Mouse (Mus musculus) hindbrain, embryonic 16.5 days (tissue): ENCODE data around the gene Atg16l2. TPM values are rescaled to one million over a fixed set of nuclear protein-coding genes. Genes with fewer than 3 reads are reported as not detected.

Source experiments
- ATAC-seq: fragments of 200-750 bp; cut with Nextera tagmentation; 2 replicates; pipeline ENCODE4 v1.8.0; 2017; ENCODE audit warnings: moderate TSS enrichment, moderate library complexity
- H3K27ac ChIP-seq: fragments of 300-500 bp; sonication (generic); 2 replicates; pipeline ENCODE4 v1.5.1; 2014; ENCODE audit warnings: low read depth, mild to moderate bottlenecking, control low read depth, low read length, moderate library complexity
- H3K27me3 ChIP-seq: fragments of 300-500 bp; sonication (generic); replicated peaks from 2 replicates; pipeline ENCODE4 v1.6.1; 2014; ENCODE audit warnings: low read length; ENCODE audit not compliant: control insufficient read depth, insufficient read depth
- H3K36me3 ChIP-seq: fragments of 300-500 bp; sonication (generic); 2 replicates; pipeline ENCODE4 v1.6.1; 2014; ENCODE audit warnings: mild to moderate bottlenecking, low read length, moderate library complexity, mixed read lengths; ENCODE audit not compliant: control insufficient read depth, insufficient read depth
- H3K4me1 ChIP-seq: fragments of 300-500 bp; sonication (generic); 2 replicates; pipeline ENCODE4 v1.6.1; 2014; ENCODE audit warnings: low read depth, low read length; ENCODE audit not compliant: control insufficient read depth, insufficient read depth
- H3K4me2 ChIP-seq: fragments of 300-500 bp; sonication (generic); 2 replicates; pipeline ENCODE4 v1.6.1; 2014; ENCODE audit warnings: mild to moderate bottlenecking, low read length, control low read depth, moderate library complexity
- H3K4me3 ChIP-seq: fragments of 300-500 bp; sonication (generic); 2 replicates; pipeline ENCODE4 v1.5.1; 2014; ENCODE audit warnings: mild to moderate bottlenecking, low read length, control low read depth, moderate library complexity
- H3K9ac ChIP-seq: fragments of 300-500 bp; sonication (generic); 2 replicates; pipeline ENCODE4 v1.6.1; 2014; ENCODE audit warnings: low read depth, mild to moderate bottlenecking, control low read depth, low read length, moderate library complexity
- H3K9me3 ChIP-seq: fragments of 300-500 bp; sonication (generic); 2 replicates; pipeline ENCODE4 v1.6.1; 2014; ENCODE audit warnings: mild to moderate bottlenecking, low read length, moderate library complexity; ENCODE audit not compliant: control insufficient read depth
- WGBS: fragments of 180-500 bp; shearing (Covaris S2); extraction: QIAGEN DNeasy Blood & Tissue Kit; methylation state at CpG from one replicate; pipeline ENCODE4 v1.1.7; 2014; 5-methylcytosine and 5-hydroxymethylcytosine counted together
- polyA plus RNA-seq: library from polyadenylated mRNA; unstranded; fragments of >200 nt; fragmentation: Nextera tagmentation; extraction: Ambion mirVana; gene quantifications from 2 replicates; pipeline ENCODE4 v1.2.1, GENCODE M21; 2015

The Atg16l2 gene
- polyA plus RNA-seq, 1 experiment from 2014 or later = 34.0 TPM

GRCm38 (mm10) chr7:101336686-101337085 lies 34.6 kb upstream of the Atg16l2 start:
- WGBS = 85% methylated on average over 3 of the region's 3 CpGs
- no peak for ATAC-seq
- no peaks in the 10 kb centered on the region for H3K9me3 ChIP-seq
- H3K4me3 ChIP-seq = no peak overlapping the region
- H3K4me1 ChIP-seq = no peaks in the 10 kb centered on the region
- no peak overlapping the region for H3K9ac ChIP-seq
- H3K27ac ChIP-seq = no peak overlapping the region
- H3K27me3 ChIP-seq = no peaks in the 10 kb centered on the region
- no peaks in the 10 kb centered on the region for H3K36me3 ChIP-seq
- no peak overlapping the region for H3K4me2 ChIP-seq

DNA sequence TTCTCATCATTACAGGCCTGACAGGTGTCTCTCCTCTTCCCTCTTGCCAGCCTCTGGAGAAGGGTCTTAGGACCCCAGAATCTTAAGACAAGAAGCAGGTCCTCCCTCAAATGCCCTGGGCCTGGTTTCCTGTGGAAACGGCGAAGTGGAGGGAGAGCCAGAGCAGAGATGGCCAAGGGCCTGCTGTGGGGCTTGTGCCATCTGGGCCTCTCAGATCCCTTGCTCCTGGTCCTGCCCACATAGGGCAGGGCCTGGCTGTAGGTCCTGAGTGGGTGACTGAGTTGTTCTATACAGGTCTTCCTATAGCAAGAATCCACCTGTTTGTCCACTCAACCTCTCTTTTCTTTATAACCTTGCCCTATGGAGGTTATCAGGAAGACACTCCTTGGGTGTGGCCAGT lies 33.2 kb upstream of the Atg16l2 start:
- Histone ChIP-seq H3K27ac (no peak overlapping the region), H3K9me3 (no peaks in the 10 kb centered on the region), H3K4me2 (no peak overlapping the region), H3K9ac (no peak overlapping the region), H3K4me3 (no peak overlapping the region), H3K36me3 (no peaks in the 10 kb centered on the region), H3K4me1 (no peaks in the 10 kb centered on the region; the same call in 1 of the 2 replicates), H3K27me3 (no peaks in the 10 kb centered on the region)
- WGBS = 91% methylated on average over 2 of the region's 2 CpGs
- ATAC-seq = no peak

DNA sequence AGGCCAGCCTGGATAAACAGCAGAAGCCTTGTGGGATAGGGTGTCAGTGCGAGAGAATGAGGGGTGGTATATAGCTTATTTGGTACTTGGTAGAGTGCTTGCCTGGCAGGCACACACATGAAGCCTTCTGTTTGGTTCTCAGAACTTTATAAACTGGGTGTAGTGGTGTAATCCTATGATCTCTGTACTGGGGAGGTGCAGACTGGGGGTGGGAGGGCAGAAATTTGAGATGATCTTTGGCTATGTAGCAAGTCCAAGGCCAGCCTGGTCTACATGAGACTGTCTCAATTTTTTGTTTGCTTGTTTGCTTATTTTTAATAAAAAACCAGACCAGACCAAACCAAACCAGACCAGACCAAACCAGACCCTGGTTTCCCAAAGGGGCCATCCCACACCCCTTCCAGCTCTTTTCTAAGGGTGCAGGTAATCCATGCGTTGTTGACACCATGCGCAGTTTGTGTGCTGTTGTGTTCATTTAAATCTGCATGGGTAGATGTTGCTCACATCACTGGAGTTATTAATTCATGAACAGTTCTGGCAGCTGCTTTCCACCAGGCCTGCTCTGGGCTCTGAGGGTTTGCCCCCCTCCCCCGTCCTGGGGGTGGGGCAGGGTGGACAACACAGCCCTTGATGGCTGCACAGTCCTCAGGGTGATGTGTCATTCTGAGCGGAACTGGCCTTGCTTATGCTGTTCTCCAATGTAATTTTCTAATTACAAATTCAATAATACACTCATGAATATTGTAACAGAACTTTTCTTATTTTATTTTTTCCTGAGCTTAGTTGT lies 30.2 kb upstream of the Atg16l2 start:
- Histone ChIP-seq H3K27ac (no peak overlapping the region), H3K4me2 (no peak overlapping the region), H3K9ac (no peak overlapping the region), H3K4me3 (no peak overlapping the region), H3K4me1 (peaks cover 11% of the 10 kb centered on the region), H3K9me3 (no peaks in the 10 kb centered on the region), H3K36me3 (no peaks in the 10 kb centered on the region), H3K27me3 (no peaks in the 10 kb centered on the region)
- no peak for ATAC-seq
- 73% methylated on average over 5 of the region's 5 CpGs for WGBS

- H3K9ac ChIP-seq = no peak overlapping the region
- no peak overlapping the region for H3K4me2 ChIP-seq
- no peaks in the 10 kb centered on the region for H3K36me3 ChIP-seq
- no peaks in the 10 kb centered on the region for H3K27me3 ChIP-seq
- H3K4me1 ChIP-seq = peaks cover 11% of the 10 kb centered on the region
- ATAC-seq = no peak
- H3K27ac ChIP-seq = no peak overlapping the region
- no peaks in the 10 kb centered on the region for H3K9me3 ChIP-seq
- 70% methylated on average over 4 of the region's 4 CpGs for WGBS
- no peak overlapping the region for H3K4me3 ChIP-seq
Measured at GRCm38 (mm10) chr7:101330841-101331173, 28.8 kb upstream of the Atg16l2 start.

GRCm38 (mm10) chr7:101330074-101330840 lies 28.2 kb upstream of the Atg16l2 start:
- Histone ChIP-seq H3K4me1 (peaks cover 11% of the 10 kb centered on the region), H3K9ac (no peak overlapping the region), H3K27me3 (no peaks in the 10 kb centered on the region), H3K36me3 (no peaks in the 10 kb centered on the region), H3K4me2 (no peak overlapping the region), H3K9me3 (no peaks in the 10 kb centered on the region), H3K27ac (no peak overlapping the region), H3K4me3 (no peak overlapping the region)
- ATAC-seq = no peak
- WGBS = 72% methylated on average over 10 of the region's 10 CpGs

DNA sequence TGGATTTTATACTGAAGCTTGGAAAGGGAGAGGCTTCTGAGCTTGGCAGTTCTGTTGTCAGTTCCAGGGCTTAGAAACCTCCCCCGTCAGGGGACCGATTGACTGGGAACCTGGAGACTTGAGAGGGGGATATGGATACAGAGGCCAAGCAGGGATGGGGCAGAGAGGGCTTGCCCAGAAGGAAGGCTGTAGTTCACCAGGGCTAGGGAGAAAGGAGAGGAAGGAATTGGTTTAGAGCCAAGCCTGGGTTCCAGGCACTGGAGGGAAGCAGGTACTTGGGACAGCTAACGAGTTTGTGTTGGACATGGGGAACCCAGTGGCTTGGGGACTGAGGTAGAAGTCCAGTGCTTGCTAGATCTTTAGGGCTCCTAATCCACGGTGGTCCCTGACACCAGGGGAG lies 27.6 kb upstream of the Atg16l2 start:
- H3K9me3 ChIP-seq = no peaks in the 10 kb centered on the region
- no peak for ATAC-seq
- no peak overlapping the region for H3K27ac ChIP-seq
- H3K9ac ChIP-seq = peak overlapping the region; percentile 20; the same call in 1 of the 2 replicates
- no peaks in the 10 kb centered on the region for H3K27me3 ChIP-seq
- peaks cover 11% of the 10 kb centered on the region for H3K4me1 ChIP-seq
- H3K4me2 ChIP-seq = no peak overlapping the region
- WGBS = 73% methylated on average over 4 of the region's 4 CpGs
- H3K4me3 ChIP-seq = no peak overlapping the region
- H3K36me3 ChIP-seq = no peaks in the 10 kb centered on the region

GRCm38 (mm10) chr7:101328621-101329158 lies 26.6 kb upstream of the Atg16l2 start:
- WGBS = 61% methylated on average over 4 of the region's 4 CpGs
- peak overlapping the region; percentile 46; the same call in 1 of the 2 replicates for H3K27ac ChIP-seq
- ATAC-seq = peak; percentile 64
- 0 out of 2 replicates have a peak overlapping the region, but pooled peaks have one; percentile 3 for H3K9ac ChIP-seq
- H3K9me3 ChIP-seq = no peaks in the 10 kb centered on the region
- H3K4me2 ChIP-seq = no peak overlapping the region
- no peaks in the 10 kb centered on the region for H3K36me3 ChIP-seq
- H3K27me3 ChIP-seq = no peaks in the 10 kb centered on the region
- H3K4me3 ChIP-seq = no peak overlapping the region
- H3K4me1 ChIP-seq = peaks cover 11% of the 10 kb centered on the region

DNA sequence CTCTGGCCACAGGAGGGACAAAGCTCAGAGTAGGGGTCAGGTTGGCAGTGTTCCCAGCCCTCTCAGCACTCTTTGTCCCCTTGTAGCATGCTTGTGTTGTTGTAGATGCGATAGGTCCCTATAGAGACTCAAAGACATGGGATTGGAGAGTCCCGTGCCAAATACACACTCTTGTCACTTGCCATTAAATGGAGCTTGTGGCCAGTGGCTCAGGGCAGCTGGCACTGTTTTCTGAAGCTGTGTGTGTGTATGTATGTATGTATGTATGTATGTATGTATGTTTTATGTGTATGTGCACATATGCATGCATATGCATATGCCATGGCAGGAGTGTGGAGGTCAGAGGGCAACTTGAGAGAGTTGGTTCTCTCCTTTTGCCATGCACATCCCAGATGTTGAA lies 25.7 kb upstream of the Atg16l2 start:
- H3K27ac ChIP-seq = no peak overlapping the region
- 76% methylated on average over 2 of the region's 2 CpGs for WGBS
- no peak overlapping the region for H3K4me2 ChIP-seq
- no peaks in the 10 kb centered on the region for H3K27me3 ChIP-seq
- no peaks in the 10 kb centered on the region for H3K36me3 ChIP-seq
- no peaks in the 10 kb centered on the region for H3K9me3 ChIP-seq
- no peak overlapping the region for H3K9ac ChIP-seq
- no peak overlapping the region for H3K4me3 ChIP-seq
- H3K4me1 ChIP-seq = peaks cover 14% of the 10 kb centered on the region
- ATAC-seq = no peak

DNA sequence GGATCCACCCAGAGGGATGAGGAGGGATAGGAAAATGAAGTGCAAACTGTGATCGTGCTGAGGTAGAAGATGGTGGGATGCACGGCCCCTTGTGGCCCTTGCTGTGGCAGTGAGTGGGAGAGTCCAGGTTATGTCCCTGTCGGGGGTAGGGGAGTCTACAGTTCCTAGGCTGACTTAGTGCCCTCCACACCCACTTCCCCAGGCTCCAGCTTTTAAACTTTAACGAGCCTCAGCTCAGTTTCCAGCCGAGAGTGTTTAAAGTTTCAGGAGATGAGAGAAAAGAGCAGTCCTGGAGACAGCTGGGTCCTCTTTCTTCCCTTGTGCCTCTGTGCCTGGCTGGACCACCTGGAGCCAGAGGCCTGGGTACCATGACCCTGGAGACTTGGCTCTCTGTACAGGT lies 25.2 kb upstream of the Atg16l2 start:
- H3K27me3 ChIP-seq = no peaks in the 10 kb centered on the region
- no peak overlapping the region for H3K4me3 ChIP-seq
- no peak overlapping the region for H3K4me2 ChIP-seq
- no peak overlapping the region for H3K27ac ChIP-seq
- H3K36me3 ChIP-seq = no peaks in the 10 kb centered on the region
- H3K9me3 ChIP-seq = no peaks in the 10 kb centered on the region
- ATAC-seq = no peak
- 74% methylated on average over 5 of the region's 5 CpGs for WGBS
- H3K9ac ChIP-seq = no peak overlapping the region
- peaks cover 14% of the 10 kb centered on the region for H3K4me1 ChIP-seq
